Mouse (Mus musculus): Measurements from ENCODE around the gene Slc29a1. TPM values are rescaled to one million over a fixed set of nuclear protein-coding genes. Genes with fewer than 3 reads are reported as not detected.

The Slc29a1 gene
- 3.8 TPM for polyA plus RNA-seq (2014; fragmentation: Illumina TruSeq; extraction: RNeasy Lipid Tissue Mini Kit (QIAGEN cat#74804); ENCODE audit: low read depth, low replicate concordance)

DNA sequence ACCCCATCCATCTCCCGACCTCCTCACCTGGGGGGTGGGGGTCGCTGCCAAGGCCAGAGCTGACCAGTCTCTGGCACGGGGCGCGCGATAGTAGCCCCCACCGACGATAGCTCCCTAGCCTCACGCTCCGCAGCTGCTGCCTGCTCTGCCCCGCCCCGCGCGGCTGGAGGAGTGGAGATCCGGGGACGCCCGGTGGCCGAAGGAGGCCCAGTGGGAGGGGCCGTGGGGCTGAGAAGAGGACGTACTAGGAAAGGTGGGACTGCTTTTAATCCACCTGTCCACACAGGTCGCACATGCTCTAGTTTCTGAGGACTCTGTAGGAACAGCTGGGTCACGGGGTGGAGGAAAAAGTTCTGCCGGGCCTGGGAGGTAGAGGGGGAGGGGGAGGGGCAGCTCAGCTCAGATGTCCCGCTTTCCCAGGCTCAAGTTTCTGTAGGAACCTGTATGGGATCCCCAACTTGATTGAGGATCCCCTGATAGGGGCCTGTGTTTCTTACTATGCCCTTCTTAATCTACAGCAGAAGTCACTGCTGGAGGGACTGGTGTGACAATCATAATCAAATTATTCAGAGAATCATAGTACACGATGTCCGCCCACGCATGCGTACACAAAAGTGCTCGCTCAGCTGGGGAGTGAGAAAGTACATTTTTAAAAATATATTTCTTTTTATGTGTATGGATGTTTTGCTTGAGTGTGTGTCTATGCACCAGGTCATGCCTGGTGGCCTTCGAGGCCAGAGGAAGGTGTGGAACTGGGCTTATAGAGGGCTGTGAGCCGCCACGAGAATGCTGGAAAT lies at the start of gene Slc29a1:
Slc29a1 (minus strand) TSS at position 161 of the 797 bp plus-strand sequence.

DNA sequence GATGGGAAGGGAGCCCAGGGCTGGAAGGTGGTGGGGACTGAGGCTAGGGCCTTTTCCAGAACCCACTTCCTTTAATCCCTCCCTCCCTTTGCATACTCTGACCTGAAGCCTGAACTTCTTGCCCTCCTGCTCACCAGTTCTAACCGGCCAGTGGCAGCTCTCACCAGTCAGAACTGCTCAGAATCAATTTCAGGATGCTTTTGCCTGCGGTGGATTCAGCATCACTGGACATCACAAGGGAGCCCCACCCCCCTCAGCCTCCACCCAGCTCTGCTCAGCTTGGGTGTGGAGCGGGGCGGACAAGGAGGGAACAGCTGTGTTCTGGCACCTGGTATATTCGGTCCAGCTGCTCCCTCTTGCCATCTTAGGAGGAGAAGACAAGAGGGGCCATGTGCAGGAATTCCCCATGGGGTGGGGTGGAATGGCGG lies 2.5 kb upstream of the Slc29a1 start, which contains the start of gene Mymx:
Mymx (minus strand) TSS at position 226 of the 428 bp plus-strand sequence.

DNA sequence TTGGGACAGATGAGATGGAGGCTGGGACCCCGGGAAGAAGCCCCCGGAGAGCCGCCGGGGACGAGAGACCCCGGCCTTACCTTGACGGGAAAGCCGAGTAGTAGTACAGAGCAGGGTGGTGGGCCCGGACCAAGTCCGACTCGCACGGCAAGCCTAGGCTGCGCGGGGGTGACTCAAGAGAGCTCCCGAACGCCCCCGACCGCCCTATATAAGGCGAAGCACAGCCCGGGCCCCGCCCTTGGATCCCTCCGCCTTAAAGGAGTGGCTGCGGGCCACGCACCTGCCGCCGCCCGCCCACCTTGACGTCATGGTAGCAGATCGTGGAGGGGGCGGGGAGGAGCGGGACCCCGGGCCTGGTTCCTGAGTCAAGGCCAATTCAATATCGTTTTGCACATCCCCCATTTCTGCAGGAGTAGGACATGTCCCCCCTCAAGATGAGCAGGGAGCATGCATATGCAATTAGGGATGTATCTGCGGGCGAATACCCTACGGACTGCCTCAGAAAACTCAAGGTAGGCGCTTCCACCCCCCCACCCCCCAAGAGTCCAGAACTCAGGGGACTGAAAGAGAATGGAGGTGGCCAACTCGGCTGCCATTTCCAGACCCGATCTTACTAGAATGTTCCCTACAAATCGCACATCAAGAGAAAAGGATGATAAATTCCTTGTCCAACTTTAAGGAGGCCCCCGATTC lies 26.2 kb downstream of the Slc29a1 start, which contains the start of gene Hsp90ab1:
Hsp90ab1 (minus strand) TSS at position 185 of the 693 bp plus-strand sequence.

DNA sequence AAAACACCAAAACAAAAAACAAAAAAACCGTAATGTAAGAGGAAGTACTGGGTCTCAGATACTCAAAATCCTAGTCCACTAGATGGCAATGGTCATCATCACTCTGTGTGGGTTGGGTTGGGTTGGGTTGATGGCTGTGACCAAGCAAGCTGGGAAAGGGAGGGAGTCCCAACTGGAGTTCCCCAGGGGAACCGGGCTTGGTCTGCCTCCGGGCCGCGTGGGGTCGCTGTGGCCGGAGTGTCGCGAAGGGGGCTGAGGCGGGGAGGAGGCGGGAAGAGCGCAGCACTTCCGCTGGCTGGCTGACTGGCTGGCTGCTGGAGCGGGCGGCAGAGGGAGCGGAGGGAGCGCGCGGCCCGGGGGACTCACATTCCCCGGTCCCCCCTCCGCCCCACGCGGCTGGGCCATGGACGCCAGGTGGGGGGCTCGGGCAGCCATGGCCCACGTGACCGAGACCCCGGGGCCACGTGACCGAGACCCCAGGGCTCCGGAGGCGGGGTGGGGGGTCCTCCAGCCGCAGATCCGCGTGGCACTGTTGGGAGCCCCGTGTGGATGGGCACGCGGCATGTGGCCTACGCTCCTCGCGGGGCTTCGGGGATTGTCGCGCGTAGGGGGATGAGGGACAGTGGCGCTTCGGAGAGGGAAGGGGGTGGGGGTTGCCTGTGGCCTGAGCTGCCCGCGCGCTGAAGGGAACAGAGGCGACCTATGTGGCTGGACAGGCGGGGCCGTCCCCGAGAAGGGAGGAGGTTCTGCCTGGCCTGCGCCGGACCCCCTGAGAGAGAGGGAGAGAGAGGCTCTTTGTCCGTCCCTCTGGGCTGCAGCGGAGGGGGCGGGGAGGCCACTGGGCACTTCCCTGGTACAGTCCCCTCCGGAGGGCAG lies 35.5 kb downstream of the Slc29a1 start, which contains the start of gene Slc35b2:
Slc35b2 (plus strand) TSS at position 220 of the 876 bp plus-strand sequence.

DNA sequence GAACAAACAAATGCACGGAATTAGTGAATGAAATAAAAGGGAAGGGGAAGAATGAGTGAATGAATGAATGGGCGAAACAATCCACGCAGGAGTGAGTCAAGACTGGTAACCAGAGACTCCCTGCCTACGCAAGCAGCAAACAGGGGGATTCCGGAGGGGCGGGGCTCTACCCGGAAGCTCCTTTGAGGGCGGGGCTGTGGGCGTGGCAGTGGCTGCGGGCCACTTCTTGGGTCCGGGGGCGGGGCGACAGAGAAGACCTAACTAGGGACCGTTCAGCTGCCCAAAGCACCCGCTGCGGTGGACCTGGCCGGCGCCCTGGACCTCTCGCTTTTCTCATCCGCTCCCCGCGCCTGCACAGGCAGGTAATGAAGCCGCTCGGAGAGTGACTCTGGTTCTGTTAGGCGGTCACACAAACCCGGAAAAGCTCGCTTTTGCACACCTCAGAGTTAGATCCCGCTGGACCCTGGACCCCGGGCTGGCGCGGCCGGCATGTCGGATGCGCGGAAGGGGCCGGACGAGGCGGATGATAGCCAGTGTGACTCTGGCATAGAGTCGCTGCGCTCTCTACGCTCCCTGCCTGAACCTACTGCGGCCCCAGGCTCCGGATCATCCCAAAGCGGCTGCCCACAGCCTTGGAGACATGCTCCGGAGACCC lies 43.8 kb downstream of the Slc29a1 start, which contains the start of gene Nfkbie:
Nfkbie (plus strand) TSS at position 252 of the 655 bp plus-strand sequence.

DNA sequence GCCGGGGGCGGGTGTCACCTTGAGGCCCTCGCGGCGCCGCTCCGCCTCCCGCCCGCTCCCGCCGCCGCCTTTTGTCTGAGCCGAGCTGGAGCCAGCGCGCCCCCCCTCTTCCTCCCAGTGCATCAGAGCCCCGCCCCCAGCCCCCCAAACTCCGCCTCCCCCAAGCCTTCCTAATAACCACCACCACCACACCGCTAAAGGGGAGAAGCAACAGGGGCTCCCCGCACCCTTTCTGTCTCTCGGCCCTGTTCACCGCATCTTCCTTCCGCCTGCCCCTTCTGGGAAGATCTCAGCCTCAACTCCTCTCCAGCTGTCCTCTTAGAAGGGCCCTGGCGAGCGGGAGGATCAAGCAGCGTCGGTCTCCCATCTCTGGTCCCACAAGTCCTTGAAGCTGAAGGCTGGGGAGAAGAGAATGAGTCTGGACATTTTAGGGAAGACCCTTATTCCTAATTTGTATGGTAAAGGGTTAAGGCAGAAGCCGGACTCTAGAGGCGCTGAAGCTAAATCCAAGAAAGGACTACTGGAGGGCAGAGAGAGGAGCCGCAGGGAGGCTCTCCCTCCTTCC lies 49.7 kb downstream of the Slc29a1 start, which contains the start of gene Tmem151b:
Tmem151b (minus strand) TSS at position 61 of the 565 bp plus-strand sequence.

Other genes starting within 250 kb of the Slc29a1 start
- 72.6 TPM for gene Cdc5l, start 165.9 kb downstream of the Slc29a1 start, polyA plus RNA-seq (2014; fragmentation: Illumina TruSeq; extraction: RNeasy Lipid Tissue Mini Kit (QIAGEN cat#74804); ENCODE audit: low read depth, low replicate concordance)
- gene Spats1, start 124.2 kb downstream of the Slc29a1 start, polyA plus RNA-seq (2014; fragmentation: Illumina TruSeq; extraction: RNeasy Lipid Tissue Mini Kit (QIAGEN cat#74804); ENCODE audit: low read depth, low replicate concordance): not detected
- gene Aars2, start 92.8 kb downstream of the Slc29a1 start, polyA plus RNA-seq (2014; fragmentation: Illumina TruSeq; extraction: RNeasy Lipid Tissue Mini Kit (QIAGEN cat#74804); ENCODE audit: low read depth, low replicate concordance): 0.47 TPM
- gene Tcte1, start 76.2 kb downstream of the Slc29a1 start, polyA plus RNA-seq (2014; fragmentation: Illumina TruSeq; extraction: RNeasy Lipid Tissue Mini Kit (QIAGEN cat#74804); ENCODE audit: low read depth, low replicate concordance): not detected
- gene Tmem151b, start 49.9 kb downstream of the Slc29a1 start, polyA plus RNA-seq (2014; fragmentation: Illumina TruSeq; extraction: RNeasy Lipid Tissue Mini Kit (QIAGEN cat#74804); ENCODE audit: low read depth, low replicate concordance): 0.09 TPM
- gene Nfkbie, start 43.9 kb downstream of the Slc29a1 start, polyA plus RNA-seq (2014; fragmentation: Illumina TruSeq; extraction: RNeasy Lipid Tissue Mini Kit (QIAGEN cat#74804); ENCODE audit: low read depth, low replicate concordance): 1.4 TPM
- 4.6 TPM for gene Slc35b2, start 35.7 kb downstream of the Slc29a1 start, polyA plus RNA-seq (2014; fragmentation: Illumina TruSeq; extraction: RNeasy Lipid Tissue Mini Kit (QIAGEN cat#74804); ENCODE audit: low read depth, low replicate concordance)
- gene Hsp90ab1, start 26.3 kb downstream of the Slc29a1 start, polyA plus RNA-seq (2014; fragmentation: Illumina TruSeq; extraction: RNeasy Lipid Tissue Mini Kit (QIAGEN cat#74804); ENCODE audit: low read depth, low replicate concordance): 1,214 TPM
- gene Mymx, start 2.5 kb upstream of the Slc29a1 start, polyA plus RNA-seq (2014; fragmentation: Illumina TruSeq; extraction: RNeasy Lipid Tissue Mini Kit (QIAGEN cat#74804); ENCODE audit: low read depth, low replicate concordance): not detected
- 1.1 TPM for gene Capn11, start 59.7 kb upstream of the Slc29a1 start, polyA plus RNA-seq (2014; fragmentation: Illumina TruSeq; extraction: RNeasy Lipid Tissue Mini Kit (QIAGEN cat#74804); ENCODE audit: low read depth, low replicate concordance)
- gene Mrpl14, start 86.7 kb upstream of the Slc29a1 start, polyA plus RNA-seq (2014; fragmentation: Illumina TruSeq; extraction: RNeasy Lipid Tissue Mini Kit (QIAGEN cat#74804); ENCODE audit: low read depth, low replicate concordance): not detected
- 14.0 TPM for gene Tmem63b, start 87.3 kb upstream of the Slc29a1 start, polyA plus RNA-seq (2014; fragmentation: Illumina TruSeq; extraction: RNeasy Lipid Tissue Mini Kit (QIAGEN cat#74804); ENCODE audit: low read depth, low replicate concordance)
- not detected for gene 1600014C23Rik, start 134.2 kb upstream of the Slc29a1 start, polyA plus RNA-seq (2014; fragmentation: Illumina TruSeq; extraction: RNeasy Lipid Tissue Mini Kit (QIAGEN cat#74804); ENCODE audit: low read depth, low replicate concordance)

Data from sigmoid colon, adult 10 weeks (tissue).